Mouse (Mus musculus): ENCODE results near the gene Cd163l1.

Cd163l1 gene

DNA sequence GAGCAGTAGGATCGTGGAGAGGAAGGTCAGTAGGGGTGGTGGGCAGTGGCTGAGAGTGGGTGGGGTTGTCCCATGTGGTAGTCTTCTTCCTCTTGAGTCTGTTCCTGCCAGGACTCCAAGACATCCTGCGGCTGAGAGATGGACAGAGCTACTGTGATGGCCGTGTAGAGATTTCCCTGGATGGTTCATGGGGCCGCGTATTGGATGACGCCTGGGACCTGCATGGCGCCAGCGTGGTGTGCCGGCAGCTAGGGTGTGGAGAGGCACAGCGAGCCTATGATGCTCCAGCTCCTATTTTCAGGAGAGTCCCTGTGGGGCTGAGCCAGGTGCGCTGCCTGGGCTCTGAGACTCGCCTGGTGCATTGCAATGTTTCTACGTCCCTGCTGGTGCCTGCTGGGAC, 6.1 kb downstream of the Cd163l1 start:
- DNase-seq, result no peak

GRCm38 (mm10) chr7:140228476-140228875, 10.4 kb downstream of the Cd163l1 start:
- DNase-seq, result peak; percentile 74

DNA sequence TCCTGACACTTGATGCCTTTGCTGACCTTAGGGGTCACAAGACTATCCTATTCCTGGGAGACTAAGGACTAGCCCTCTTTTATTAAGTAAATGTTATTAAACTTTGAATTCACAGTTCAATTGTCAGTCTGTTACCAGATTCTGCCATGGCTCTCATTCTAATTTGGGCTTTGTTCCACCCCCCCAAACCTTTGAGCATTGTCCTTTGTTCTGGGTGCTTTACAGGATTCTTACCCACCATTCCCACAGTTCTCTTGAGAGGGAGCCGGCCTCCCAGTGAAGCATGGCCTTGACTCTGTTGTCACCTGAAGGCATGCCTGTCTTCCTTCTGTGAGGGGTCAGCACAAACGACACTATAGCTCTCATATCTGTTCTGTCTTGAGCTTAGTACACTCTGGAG, 13.0 kb downstream of the Cd163l1 start:
- DNase-seq, result no peak

- DNase-seq, result no peak
Measured at GRCm38 (mm10) chr7:140233696-140234095, 15.6 kb downstream of the Cd163l1 start.

GRCm38 (mm10) chr7:140247216-140247615, 29.1 kb downstream of the Cd163l1 start, which contains the start of gene 5830411N06Rik:
Gene 5830411N06Rik, plus strand, starts transcription at chr7:140247284.
- DNase-seq, result peak; percentile 62

DNA sequence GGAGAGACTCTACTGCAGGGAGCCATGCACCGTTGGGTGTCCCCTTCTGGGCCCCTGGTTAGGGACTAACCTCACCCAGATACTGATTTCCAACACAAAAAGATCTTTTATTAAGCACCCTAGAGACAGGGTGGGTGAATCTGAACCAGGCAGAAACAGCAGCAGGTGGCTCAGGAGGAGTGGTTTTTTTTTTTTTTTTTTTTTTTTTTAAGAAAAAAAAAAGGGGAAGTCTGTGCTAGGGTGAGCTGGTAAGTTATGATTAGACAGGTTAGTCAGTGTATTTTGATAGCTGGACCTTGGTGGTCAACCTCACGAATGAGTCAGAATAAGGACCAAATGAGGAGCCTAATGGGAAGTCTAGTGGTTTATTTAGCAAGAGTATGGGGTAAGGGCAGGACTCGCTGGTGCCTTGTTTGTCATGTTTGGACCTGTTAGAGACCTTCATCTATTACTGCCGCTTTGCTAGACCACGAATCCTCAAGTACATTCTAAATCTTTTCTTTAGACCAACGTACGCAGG, 35.8 kb downstream of the Cd163l1 start:
- no peak for DNase-seq

All from kidney, adult 9 months (tissue).